Mouse (Mus musculus) right cerebral cortex, postnatal 10 days (tissue): ENCODE measurements around the gene Asb16.
A peak's percentile ranks its signal among the peaks of the same experiment; 100 is the strongest.

ENCODE experiments used
- DNase-seq, 2 experiments: peaks; one replicate each; pipeline ENCODE4 v3.0.0; 2021; ENCODE audit warnings: low spot score in 2 of 2

Asb16 gene

GRCm38 (mm10) chr11:102310768-102311695 is 42.5 kb downstream of the Asb16 start:
- DNase-seq, result no peak

DNA sequence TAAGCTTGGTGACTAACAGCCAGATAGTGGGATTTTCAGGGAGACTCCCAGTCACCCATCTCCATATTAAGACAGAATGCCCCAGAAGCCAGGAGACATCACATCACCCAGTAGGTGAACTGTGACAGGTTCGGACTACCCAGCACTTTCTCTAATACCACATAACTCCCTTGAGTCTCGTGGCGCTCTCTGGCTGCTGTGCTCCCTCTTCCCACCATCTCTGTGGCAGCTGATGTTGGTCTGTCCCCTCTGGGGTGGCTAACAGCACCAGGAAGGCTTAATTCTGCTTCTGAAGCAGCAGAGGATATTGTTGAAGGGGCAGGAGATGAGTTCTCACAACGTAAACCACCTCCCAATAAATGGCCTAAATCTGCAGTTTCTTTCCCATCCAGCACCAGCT is 43.4 kb downstream of the Asb16 start:
- no peak for DNase-seq

- no peak for DNase-seq
These were observed 44.0 kb downstream of the Asb16 start for GRCm38 (mm10) chr11:102312586-102312985.

DNA sequence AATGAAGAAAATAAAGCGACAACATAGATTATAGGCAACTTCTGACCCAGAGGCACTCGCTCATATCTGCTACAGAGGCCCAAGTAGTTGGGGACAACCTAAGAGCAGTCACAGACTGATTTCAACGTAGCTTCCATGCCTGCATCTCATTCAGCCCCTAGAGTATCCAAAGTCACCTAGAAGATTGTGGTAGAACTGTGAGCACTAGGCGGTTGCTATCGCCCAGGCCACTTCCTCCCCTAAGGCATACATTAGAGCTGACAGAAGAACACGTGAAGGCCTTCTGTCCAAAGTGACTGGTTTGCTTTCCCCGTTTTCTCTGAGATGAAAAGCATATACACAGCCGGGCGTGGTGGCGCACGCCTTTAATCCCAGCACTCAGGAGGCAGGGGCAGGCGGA is 45.8 kb downstream of the Asb16 start:
- DNase-seq, result no peak

DNA sequence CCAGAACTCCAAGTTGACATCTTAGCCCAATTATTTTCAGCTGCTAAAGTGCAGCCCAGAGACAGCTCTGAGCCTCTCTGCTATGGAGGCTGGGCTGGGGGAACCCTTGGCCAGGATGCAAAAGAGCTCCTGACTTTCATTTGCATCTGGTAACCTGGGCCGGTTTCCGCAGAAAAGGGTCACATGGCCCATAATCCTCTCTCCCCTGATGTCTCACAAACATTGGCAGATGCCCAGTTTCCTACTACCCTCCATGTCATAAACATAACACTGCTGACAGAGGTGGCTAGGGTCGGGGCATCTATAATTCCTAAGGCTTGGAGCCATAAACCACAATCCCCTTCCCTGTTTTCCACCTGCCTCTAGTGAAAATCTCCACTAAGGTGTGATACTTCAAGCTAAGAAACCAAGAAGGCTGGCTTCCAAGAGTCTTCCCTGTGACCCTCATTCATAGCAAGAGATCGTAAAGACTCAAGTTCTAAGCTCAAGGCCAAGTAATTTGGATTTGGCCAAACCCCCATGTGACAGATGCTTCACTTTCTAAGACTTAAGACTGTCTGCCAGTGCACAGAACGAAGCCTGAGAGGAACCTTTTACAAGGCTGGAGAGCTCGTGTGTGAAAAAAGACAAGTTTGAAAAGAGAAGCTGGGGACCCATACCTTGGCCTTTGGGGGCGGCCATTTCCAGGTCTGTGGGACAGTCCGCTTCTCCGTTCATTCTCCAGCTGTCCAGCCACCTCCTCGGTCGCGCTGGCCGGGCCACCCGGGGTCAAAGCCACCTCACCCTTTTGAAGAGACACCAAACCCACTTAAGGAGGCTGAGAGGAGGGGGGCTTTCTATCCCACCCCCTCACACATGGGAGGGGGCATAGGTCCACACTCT is 47.4 kb downstream of the Asb16 start:
- DNase-seq, result peak in 1 of 2 experiments; percentile 50

DNA sequence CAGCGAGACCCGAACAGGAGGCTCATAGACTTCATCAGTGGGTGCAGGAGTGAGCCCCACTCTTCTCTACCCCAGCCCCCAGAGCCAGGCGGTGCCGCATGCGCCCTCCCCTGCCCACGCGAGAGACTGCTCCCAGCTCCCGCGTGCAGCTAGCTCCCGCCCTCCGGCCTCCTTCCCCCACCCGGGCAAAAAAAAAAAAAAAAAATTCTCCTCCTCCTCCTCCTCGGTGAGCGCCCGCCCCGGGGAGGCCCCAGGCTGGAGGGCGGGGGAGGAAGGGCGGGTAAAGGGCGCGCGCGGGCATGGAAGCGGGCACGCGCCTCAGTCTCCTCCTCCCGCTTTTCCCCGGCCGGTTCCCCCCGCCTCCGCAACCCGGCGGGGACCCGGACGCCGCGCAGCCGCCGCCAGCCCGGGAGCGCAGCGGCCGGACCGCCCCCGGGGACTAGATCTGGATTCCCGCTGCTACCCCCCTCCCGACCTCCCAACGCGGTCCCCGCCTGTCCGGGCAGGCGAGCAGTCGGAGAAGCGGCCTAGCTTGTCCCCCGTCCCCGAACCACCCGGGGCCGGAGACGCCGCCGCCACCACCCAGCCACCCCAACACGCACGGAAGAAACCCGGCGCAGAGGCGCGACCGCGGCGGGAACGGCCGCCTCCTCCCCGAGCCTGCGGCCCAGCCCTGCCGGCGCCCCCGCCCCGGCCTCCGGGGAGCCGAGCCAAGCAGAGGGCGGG is 48.2 kb downstream of the Asb16 start:
- peak; percentile 92 for DNase-seq

DNA sequence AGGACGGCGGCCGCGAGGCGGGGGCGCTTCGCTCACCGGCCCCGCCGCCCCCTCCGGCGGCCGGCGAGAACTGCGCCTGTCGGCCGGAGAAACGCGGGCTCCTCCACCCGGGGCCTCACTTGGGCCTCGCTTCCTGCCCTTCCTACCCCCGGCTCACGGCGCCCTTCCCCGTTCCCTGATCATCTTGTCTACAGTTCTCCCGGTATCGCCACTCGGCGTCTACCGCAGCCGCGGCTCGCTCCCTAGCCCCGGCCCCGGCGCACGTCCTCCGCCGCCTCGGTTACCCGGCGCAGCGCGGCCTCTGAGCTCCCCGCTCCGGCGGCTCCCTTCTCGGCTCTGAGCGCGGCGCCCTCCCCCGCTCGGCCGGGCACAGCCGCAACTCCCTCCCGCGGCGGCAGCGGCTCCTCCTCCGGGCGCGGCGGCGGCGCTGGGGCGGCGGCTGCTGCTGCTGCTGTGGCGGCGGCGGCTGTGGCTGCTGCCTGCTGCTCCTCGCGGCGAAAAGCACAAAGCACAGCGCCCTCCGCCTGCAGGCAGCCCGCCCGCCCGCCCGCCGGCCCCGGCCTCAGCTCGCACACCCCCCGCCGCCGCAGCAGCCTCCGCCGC is 48.9 kb downstream of the Asb16 start:
- DNase-seq, result peak; percentile 68 to 76

- DNase-seq, result peak; percentile 78 to 80
These were observed 49.5 kb downstream of the Asb16 start for GRCm38 (mm10) chr11:102317901-102318575.

- DNase-seq, result peak; percentile 57 to 72
These were observed 50.2 kb downstream of the Asb16 start for GRCm38 (mm10) chr11:102318576-102319409.

DNA sequence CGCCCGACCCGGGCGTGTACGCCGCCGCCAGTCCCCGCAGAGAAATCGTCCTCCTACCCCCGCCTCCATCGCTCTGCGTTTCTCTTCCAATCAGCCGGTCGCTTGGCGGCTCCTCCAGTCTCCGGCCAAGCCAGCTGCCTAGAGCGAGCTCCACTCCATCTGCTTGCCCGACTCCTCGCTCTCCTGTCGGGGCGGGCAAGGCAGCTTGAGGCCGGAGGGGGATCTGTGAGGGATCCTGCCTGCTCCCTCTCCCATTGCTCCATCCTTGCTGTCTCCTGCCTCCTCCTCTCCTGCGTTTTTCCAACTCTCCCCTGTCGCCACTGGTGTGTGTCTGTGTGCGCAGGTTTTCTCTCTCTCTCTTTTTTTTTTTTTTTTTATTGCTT is 50.9 kb downstream of the Asb16 start, which contains the start of gene Ubtf:
Ubtf (minus strand) TSS at position 333 of the 383 bp plus-strand sequence.
- DNase-seq, result peak; percentile 91 to 94

DNA sequence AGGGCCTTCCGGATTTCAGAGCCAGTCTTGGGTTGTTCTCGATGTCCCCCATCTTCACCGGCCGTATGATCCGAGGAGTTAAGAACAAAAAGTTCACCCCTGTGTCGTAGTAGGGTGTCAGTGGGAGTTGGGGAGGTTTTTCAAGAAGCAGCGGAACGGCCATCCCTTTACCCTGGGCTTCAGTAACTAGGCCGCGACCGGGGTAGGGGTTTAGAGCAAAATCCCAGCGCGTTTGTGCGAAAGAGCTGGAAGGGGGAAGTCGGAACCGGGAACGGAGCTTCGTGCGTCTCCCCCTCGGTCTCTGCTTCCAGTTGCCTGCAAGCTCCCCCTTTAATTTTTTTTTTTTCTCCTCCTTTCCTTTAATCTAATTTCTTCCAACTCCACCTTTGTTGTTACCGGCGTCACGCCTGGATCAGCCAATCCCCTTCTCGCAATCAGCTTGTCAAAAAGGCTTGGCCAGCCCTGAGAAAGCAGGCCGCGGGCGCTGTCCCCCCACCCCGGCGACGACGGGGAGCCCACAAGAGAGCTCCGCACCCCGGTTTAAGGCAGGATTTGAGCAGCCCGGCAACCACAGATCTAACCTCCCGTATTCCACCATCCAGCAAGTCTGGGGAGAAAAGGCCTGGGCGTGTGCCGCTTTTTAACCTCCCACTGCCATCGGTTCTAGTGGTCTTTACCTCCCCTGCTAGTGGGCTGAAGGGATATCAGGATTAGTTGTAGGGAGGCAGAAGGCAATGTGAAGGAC is 51.6 kb downstream of the Asb16 start:
- DNase-seq, result peak; percentile 95 to 97

DNA sequence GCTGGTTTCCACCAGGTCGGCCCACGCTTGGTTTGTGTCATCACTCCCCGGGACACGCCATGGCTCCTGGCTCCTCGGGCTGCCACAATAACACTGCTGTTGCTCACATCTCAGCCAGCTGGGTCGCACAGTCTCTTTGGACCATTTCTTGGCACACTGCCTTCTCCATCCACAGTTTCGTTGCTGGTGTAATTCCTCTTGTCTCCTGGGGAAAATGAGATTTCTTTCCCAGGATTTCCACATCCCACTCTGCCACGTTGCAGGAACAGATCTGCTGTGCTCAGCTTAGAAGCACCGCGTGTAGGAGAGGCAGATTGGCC is 52.1 kb downstream of the Asb16 start:
- peak; percentile 89 to 93 for DNase-seq

GRCm38 (mm10) chr11:102321931-102322330 is 53.4 kb downstream of the Asb16 start:
- DNase-seq, result peak in 1 of 2 experiments; percentile 28

- peak in 1 of 2 experiments; percentile 39 for DNase-seq
These were observed 55.0 kb downstream of the Asb16 start for GRCm38 (mm10) chr11:102323516-102323915.

DNA sequence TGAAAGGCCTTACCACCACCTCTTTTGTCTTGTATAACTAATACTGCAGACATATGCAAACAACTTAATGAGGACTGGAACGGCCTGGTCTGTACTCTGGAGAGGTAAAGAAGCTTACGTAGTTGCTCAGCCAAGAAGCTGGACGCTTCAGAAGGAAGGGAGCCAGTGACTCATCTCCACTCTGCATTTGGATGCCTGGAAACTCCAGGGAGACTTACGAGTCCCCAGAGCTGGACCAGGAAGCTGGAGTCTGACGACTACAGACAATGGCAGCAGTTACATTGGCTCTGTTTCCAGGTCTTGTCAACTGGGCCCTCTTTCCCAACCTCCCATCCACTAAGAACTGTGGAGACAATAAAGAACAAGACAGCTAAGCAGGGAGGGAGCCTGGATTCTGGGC is 58.7 kb downstream of the Asb16 start:
- DNase-seq, result no peak

- DNase-seq, result no peak
These were observed 59.3 kb downstream of the Asb16 start for GRCm38 (mm10) chr11:102327839-102328238.
